Mouse (Mus musculus) liver, embryonic 14.5 days (tissue): ENCODE results near the gene Krtap15.

Experiments
- CTCF ChIP-seq: IDR thresholded peaks from 2 replicates; pipeline ENCODE4 v1.5.1; 2016; ENCODE audit warnings: antibody characterized with exemption, low read depth, control low read depth
- EP300 ChIP-seq: IDR thresholded peaks from 2 replicates; pipeline ENCODE4 v1.6.1; 2016; ENCODE audit warnings: antibody characterized with exemption, low read depth

DNA sequence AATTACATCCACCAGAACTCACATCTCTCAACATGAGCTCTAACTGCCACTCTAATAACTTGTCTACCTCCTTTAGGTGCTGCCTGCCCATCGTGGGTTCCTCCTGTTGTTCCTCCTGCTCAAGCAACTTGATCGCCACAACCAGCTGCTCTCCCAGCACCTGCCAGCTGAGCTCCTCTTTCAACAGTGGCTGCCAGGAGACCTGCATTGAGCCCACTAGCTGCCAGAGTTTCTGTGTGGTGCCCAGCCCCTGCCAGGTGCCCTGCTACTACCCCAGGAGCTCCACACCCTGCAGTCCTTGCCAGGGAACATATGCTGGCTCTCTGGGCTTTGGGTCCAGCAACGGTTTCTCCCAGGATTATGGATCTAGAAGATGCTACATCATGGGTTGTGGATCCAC lies at the start of gene Krtap15:
- TF ChIP-seq CTCF: no peak
- TF ChIP-seq EP300: no peak
